Mouse (Mus musculus): ENCODE results near the gene Meis1.

The Meis1 gene

GRCm38 (mm10) chr11:18830087-18830486 is 188.7 kb downstream of the Meis1 start:
- DNase-seq (ENCODE audit: low read depth, low spot score), result no peak
